Mouse (Mus musculus) intestine, postnatal 0 days (tissue): ENCODE results near the gene Lat2. TPM values are rescaled to one million over a fixed set of nuclear protein-coding genes. Genes with fewer than 3 reads are reported as not detected.

Experiments
- ATAC-seq: fragments of 200-750 bp; cut with Nextera tagmentation; 2 replicates; pipeline ENCODE4 v1.8.0; 2017; ENCODE audit warnings: mild to moderate bottlenecking, moderate TSS enrichment, moderate library complexity
- H3K27ac ChIP-seq: fragments of 300-500 bp; sonication (generic); 2 replicates; pipeline ENCODE4 v1.5.1; 2014; ENCODE audit warnings: mild to moderate bottlenecking, low read depth, low read length, moderate library complexity
- H3K27me3 ChIP-seq: fragments of 300-500 bp; sonication (generic); replicated peaks from 2 replicates; pipeline ENCODE4 v1.6.1; 2014; ENCODE audit warnings: low read length, mixed read lengths; ENCODE audit not compliant: control insufficient read depth, insufficient read depth
- H3K36me3 ChIP-seq: fragments of 300-500 bp; sonication (generic); 2 replicates; pipeline ENCODE4 v1.6.1; 2014; ENCODE audit warnings: mild to moderate bottlenecking, moderate library complexity; ENCODE audit not compliant: control insufficient read depth, insufficient read depth
- H3K4me1 ChIP-seq: fragments of 300-500 bp; sonication (generic); replicated peaks from 2 replicates; pipeline ENCODE4 v1.6.1; 2014; ENCODE audit warnings: antibody characterized with exemption, low read length, mixed read lengths; ENCODE audit not compliant: control insufficient read depth, insufficient read depth
- H3K4me2 ChIP-seq: fragments of 300-500 bp; sonication (generic); replicated peaks from 2 replicates; pipeline ENCODE4 v1.6.1; 2014; ENCODE audit warnings: low read depth, mild to moderate bottlenecking, moderate library complexity
- H3K4me3 ChIP-seq: fragments of 300-500 bp; sonication (generic); 2 replicates; pipeline ENCODE4 v1.5.1; 2014; ENCODE audit warnings: low read depth, low read length
- H3K9ac ChIP-seq: fragments of 300-500 bp; sonication (generic); 2 replicates; pipeline ENCODE4 v1.6.1; 2014; ENCODE audit warnings: mild to moderate bottlenecking, low read depth, low read length
- H3K9me3 ChIP-seq: fragments of 300-500 bp; sonication (generic); 2 replicates; pipeline ENCODE4 v1.6.1; 2016; ENCODE audit warnings: mixed run types; ENCODE audit not compliant: control insufficient read depth
- CTCF ChIP-seq: sonication (generic); IDR thresholded peaks from 2 replicates; pipeline ENCODE4 v1.5.1; 2016; ENCODE audit warnings: low read depth, mild to moderate bottlenecking, control low read depth, antibody characterized with exemption, moderate library complexity
- WGBS: fragments of 180-500 bp; shearing (Covaris S2); extraction: QIAGEN DNeasy Blood & Tissue Kit; methylation state at CpG from one replicate; pipeline ENCODE4 v1.1.7; 2014; 5-methylcytosine and 5-hydroxymethylcytosine counted together
- microRNA-seq: library from miRNA; unstranded; fragments of <30 nt; microRNA quantifications from one replicate; pipeline ENCODE4, GENCODE M21; 2016
- polyA plus RNA-seq: library from polyadenylated mRNA; unstranded; fragments of >200 nt; fragmentation: Nextera tagmentation; extraction: Ambion mirVana; gene quantifications from 2 replicates; pipeline ENCODE4 v1.2.1, GENCODE M21; 2015

Gene Lat2
- polyA plus RNA-seq, 1 experiment from 2014 or later: 1.4 TPM

DNA sequence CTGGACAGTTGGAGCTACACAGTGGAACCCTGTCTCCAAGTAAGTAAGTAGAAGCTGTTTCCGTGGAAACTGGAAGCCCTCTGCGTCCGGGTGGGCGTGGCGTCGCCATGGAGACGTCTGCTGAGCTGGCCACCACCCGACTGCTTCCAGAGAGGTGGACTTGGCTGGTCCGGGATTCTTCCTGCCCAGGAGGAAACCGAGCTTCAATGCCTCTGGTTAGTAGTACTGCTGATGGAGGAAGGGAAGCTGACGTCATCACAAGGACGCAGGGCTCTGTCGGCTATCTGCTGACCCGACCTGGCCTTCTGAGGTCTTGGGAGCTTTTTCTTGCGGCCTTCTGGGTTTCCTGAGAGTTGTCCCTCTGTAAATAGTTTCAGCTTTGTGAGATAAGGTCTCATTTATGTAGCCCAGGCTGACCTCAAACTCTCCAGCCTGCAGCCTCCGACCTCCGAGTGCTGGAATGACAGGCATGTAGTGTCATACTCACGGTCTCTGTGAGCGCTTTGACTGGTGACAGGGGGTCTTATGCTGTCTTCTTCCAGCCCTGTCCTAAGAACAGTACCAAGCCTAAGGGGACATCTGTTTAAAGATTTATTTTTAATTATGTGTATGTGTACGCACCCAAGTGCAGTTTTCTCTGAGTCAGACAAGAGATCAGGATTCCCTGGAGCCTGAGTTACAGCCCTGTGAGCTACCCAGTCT lies 59.2 kb downstream of the Lat2 start:
- H3K27ac ChIP-seq: peak overlapping the region; percentile 21
- H3K4me2 ChIP-seq: peak overlapping the region; percentile 21; the same call in 1 of the 2 replicates
- ATAC-seq: no peak
- WGBS: 11% methylated on average over 20 of the region's 20 CpGs
- H3K36me3 ChIP-seq: no peaks in the 10 kb centered on the region
- H3K27me3 ChIP-seq: no peaks in the 10 kb centered on the region
- H3K9me3 ChIP-seq: no peaks in the 10 kb centered on the region
- H3K9ac ChIP-seq: no peak overlapping the region
- no peak overlapping the region for H3K4me3 ChIP-seq
- no peaks in the 10 kb centered on the region for H3K4me1 ChIP-seq
- TF ChIP-seq CTCF: no peak

DNA sequence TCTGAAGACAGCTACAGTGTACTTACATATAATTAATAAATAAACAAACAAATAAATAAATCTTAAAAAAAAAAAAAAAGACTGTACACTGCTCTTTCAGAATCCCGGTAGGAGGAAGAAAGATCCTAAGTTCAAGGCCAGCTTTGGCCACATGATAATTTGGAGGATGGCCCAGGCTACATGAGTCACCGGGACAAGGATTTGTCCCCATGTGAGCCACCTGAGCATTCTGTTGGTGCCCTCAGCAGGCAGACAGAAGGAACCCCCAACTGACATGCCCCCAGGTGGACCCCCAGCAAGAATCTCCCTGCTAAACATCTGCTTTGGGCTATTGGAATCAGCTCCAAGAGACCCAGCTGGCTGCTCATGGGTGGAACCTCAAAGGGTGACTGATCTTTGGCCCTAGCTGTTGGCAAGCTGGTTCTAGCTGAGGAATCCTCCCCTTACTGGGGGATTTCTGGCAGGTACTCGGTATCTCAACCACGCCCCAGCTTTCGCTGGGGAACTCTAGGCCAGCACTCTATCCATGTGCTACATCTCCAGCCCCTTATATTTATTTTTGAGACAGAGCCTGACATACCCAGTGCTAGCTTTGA lies 60.8 kb downstream of the Lat2 start:
- WGBS: 53% methylated on average over 5 of the region's 5 CpGs
- Histone ChIP-seq H3K9me3 (no peaks in the 10 kb centered on the region), H3K4me2 (no peak overlapping the region), H3K27me3 (no peaks in the 10 kb centered on the region), H3K27ac (no peak overlapping the region), H3K4me1 (peaks cover 5% of the 10 kb centered on the region; the same call in 1 of the 2 replicates), H3K36me3 (no peaks in the 10 kb centered on the region), H3K9ac (no peak overlapping the region), H3K4me3 (no peak overlapping the region)
- no peak for ATAC-seq
- no peak for TF ChIP-seq CTCF

DNA sequence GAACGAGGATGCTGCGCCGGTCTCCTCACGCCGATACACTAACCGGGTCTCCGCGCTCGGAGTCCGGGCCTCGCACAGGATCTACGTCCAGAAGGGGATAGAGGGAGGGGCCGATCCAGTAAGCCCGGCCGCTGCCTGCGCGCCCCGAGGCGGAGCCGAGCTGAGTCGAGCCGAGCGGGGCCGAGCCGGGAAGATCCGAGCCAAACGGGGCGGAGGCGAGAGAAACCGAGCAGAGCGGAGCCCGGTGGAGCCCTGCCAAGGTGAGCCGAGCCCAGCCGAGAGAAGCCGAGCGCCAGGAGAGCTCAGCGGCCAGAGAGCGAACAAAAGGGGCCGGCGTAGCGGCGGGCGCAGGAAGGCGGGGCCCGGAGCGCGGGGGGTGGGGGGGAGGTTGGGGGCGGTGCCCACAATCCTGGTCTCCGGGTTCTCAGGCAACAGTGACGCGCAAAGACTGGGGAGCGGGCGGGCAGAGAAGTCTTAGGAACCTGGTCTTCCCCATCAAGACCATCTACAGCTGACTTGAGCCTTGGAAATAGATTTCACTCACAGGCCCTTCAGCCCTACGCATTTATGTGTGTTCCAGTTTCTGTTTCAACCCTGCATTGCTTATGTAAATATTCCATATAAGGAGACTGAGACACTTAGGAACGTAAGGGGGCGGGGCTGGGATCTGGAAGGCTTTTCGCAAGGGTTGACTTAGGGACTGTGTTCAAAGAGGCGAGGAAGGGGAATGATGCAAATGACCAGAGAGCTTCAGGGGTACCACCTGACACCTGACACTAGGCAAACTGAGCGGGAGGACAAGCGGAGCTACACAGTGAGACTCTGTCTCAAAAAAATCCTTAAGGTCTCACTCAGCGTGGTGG lies 62.5 kb downstream of the Lat2 start, which contains the start of gene Clip2:
Gene Clip2 (minus strand): TSS at position 325 of the 863 bp plus-strand sequence.
- Histone ChIP-seq H3K9me3 (no peaks in the 10 kb centered on the region), H3K27ac (peak within 1 kb of the TSS; percentile 96), H3K4me1 (peaks cover 9% of the 10 kb centered on the region), H3K4me3 (peak within 1 kb of the TSS; percentile 86), H3K36me3 (no peaks in the 10 kb centered on the region), H3K27me3 (no peaks in the 10 kb centered on the region), H3K9ac (peak within 1 kb of the TSS; percentile 93), H3K4me2 (peak within 1 kb of the TSS; percentile 88)
- peak; percentile 40 for TF ChIP-seq CTCF
- 2% methylated on average over 60 of the region's 61 CpGs for WGBS
- peak; percentile 85 for ATAC-seq

DNA sequence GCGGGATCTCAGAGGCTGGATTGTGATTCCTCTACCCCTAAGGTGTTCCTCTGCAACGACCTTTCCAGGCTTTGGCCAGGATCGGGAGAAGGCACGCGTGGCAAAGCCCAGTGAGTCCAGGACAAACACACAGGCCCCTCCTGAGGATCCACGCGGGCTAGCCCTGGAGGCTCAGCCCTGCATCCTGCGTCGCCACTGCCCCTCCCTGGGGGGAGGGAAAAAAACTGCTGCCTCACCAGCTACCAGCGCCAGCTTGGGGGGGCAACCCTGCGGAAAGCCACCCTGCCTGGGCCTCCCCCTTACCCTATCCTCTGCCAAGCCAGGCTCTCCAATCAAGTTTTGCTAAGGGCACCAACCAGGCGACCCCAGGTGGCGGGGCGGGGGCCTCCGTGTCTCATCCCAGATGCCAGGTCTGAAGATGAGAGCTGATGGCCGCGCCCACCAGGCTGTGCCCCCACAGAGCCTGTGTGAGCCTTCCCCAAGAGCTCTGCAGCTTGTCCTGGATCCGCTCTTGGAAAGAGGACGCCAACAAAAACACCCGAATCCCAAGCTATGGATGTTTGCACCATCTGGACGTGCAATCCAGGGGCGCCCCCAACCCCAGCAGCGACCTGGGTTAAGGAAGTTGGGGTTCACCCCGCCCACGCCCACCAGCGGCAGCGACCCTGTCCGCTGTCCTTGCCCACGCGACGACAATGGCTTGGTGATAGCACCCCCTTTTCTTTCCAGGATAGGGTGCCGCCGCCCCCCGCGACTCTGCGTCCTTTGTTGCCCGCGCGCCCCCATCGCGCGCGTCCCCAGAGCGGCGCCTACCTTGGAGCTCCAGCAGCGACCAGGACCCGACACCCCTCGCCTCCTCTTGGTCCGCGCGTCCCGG lies 63.4 kb downstream of the Lat2 start:
- ATAC-seq: no peak; the same call in 1 of the 2 replicates
- Histone ChIP-seq H3K36me3 (no peaks in the 10 kb centered on the region), H3K4me1 (peaks cover 10% of the 10 kb centered on the region), H3K9ac (peak overlapping the region; percentile 93), H3K27me3 (no peaks in the 10 kb centered on the region), H3K4me3 (peak overlapping the region; percentile 86), H3K27ac (peak overlapping the region; percentile 96), H3K4me2 (peak overlapping the region; percentile 88), H3K9me3 (no peaks in the 10 kb centered on the region)
- no peak for TF ChIP-seq CTCF
- WGBS: 1% methylated on average over 47 of the region's 52 CpGs

DNA sequence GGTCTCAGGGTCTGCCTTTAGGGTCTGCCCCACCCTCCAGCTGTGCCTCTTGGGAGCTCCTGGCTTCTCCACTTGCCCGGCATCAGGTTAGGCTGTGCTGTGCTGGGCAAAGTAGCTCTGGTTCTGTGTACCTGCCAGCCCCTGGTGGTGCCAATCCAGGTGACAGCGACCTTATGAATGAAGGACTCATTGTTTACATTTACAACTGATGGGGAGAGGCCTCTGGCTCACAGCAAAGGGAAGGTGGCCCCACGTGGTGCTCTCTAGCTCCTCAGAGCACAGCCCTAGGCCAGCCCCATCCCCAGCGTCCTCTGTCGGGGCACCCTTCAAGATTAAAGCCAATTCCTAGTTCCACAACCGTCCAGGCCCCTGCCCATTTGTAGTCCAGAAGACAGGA lies 64.0 kb downstream of the Lat2 start:
- Histone ChIP-seq H3K4me1 (peaks cover 10% of the 10 kb centered on the region), H3K27me3 (no peaks in the 10 kb centered on the region), H3K4me2 (peak overlapping the region; percentile 88), H3K4me3 (peak overlapping the region; percentile 86), H3K9ac (peak overlapping the region; percentile 93), H3K36me3 (no peaks in the 10 kb centered on the region), H3K9me3 (no peaks in the 10 kb centered on the region), H3K27ac (peak overlapping the region; percentile 96)
- ATAC-seq: peak; percentile 43
- TF ChIP-seq CTCF: peak; percentile 55
- 3% methylated on average over 6 of the region's 6 CpGs for WGBS

Small RNA genes lying within 50 kb of the gene (microRNA-seq; reads per million reads assigned to microRNA genes)
- not detected for gene Mir7228

Other genes starting within 250 kb of the Lat2 start
- gene Gtf2ird1, start 158.3 kb downstream of the Lat2 start, polyA plus RNA-seq: 42.8 and 46.8 TPM in 2 replicates
- 2.6 and 3.1 TPM in 2 replicates for gene Clip2, start 62.6 kb downstream of the Lat2 start, polyA plus RNA-seq
- gene Syna, start 54.9 kb downstream of the Lat2 start, polyA plus RNA-seq: 0.13 and 0.25 TPM in 2 replicates
- gene Rfc2, start 33.7 kb downstream of the Lat2 start, polyA plus RNA-seq: 88.6 and 93.2 TPM in 2 replicates
- 217 and 232 TPM in 2 replicates for gene Eif4h, start 24.5 kb upstream of the Lat2 start, polyA plus RNA-seq
- gene Limk1, start 73.6 kb upstream of the Lat2 start, polyA plus RNA-seq: 1.7 and 1.8 TPM in 2 replicates
- gene Eln, start 132.3 kb upstream of the Lat2 start, polyA plus RNA-seq: 72.4 and 81.9 TPM in 2 replicates